Mouse (Mus musculus) testis, adult 2 months (tissue): ENCODE measurements around the gene Alg5. TPM values are rescaled to one million over a fixed set of nuclear protein-coding genes. Genes with fewer than 3 reads are reported as not detected.

Source experiments
- H3K27ac ChIP-seq: fragments of 200-500 bp; 2 replicates; pipeline ENCODE4 v1.5.1; 2012; ENCODE audit warnings: low read depth, low read length; ENCODE audit not compliant: control insufficient read depth, insufficient read depth
- H3K27me3 ChIP-seq: fragments of 200-500 bp; 2 replicates; pipeline ENCODE4 v1.6.1; 2012; ENCODE audit warnings: mild to moderate bottlenecking, low read length, moderate library complexity; ENCODE audit not compliant: control insufficient read depth, insufficient read depth
- H3K36me3 ChIP-seq: fragments of 200-500 bp; 2 replicates; pipeline ENCODE4 v1.6.1; 2012; ENCODE audit warnings: mild to moderate bottlenecking, low read length; ENCODE audit not compliant: control insufficient read depth, insufficient read depth
- H3K4me1 ChIP-seq: fragments of 200-500 bp; 2 replicates; pipeline ENCODE4 v1.6.1; 2012; ENCODE audit warnings: low read length; ENCODE audit not compliant: control insufficient read depth, insufficient read depth
- H3K4me3 ChIP-seq: fragments of 200-500 bp; 2 replicates; pipeline ENCODE4 v1.5.1; 2012; ENCODE audit warnings: low read depth, mild to moderate bottlenecking, low read length, moderate library complexity, mixed read lengths; ENCODE audit not compliant: control insufficient read depth
- CTCF ChIP-seq: fragments of 200-500 bp; IDR thresholded peaks from 2 replicates; pipeline ENCODE4 v1.5.1; 2012; ENCODE audit warnings: low read depth, mild to moderate bottlenecking, inconsistent platforms, low read length, moderate library complexity; ENCODE audit not compliant: control insufficient read depth, insufficient read depth, insufficient replicate concordance
- POLR2A ChIP-seq: fragments of 200-500 bp; IDR thresholded peaks from 2 replicates; pipeline ENCODE4 v1.6.1; 2012; ENCODE audit warnings: low read depth, mild to moderate bottlenecking, inconsistent platforms, low read length, moderate library complexity; ENCODE audit not compliant: control insufficient read depth
- polyA plus RNA-seq: library from polyadenylated mRNA; depleted of rRNA; stranded (reverse); fragments of >200 nt; gene quantifications from 2 replicates; pipeline ENCODE4 v1.2.3, GENCODE M21; 2012

The Alg5 gene
- polyA plus RNA-seq, 1 experiment = 5.7 TPM

DNA sequence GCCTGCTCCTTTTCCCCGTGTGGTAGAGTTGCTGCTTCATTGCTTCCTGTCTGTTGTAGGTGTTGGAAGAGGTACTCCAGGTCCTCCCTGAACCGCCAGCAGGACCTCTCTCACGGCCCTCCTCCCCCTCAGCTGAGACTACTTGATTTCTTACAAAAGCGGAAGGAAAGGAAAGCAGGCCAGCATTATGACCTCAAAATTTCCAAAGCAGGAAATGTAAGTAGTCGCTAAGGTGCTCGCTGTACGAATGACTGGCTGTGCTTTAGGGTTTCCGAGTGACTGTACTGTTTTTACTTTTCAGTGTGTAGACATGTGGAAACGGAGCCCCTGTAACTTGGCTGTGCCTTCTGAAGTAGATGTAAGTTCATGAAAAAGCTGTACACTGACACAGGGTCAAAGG is 26.4 kb upstream of the Alg5 start:
- TF ChIP-seq POLR2A = no peak
- no peak for TF ChIP-seq CTCF
- Histone ChIP-seq H3K27me3 (no peaks in the 10 kb centered on the region), H3K4me1 (no peaks in the 10 kb centered on the region), H3K36me3 (peaks cover 4% of the 10 kb centered on the region), H3K27ac (no peak overlapping the region), H3K4me3 (no peak overlapping the region)

DNA sequence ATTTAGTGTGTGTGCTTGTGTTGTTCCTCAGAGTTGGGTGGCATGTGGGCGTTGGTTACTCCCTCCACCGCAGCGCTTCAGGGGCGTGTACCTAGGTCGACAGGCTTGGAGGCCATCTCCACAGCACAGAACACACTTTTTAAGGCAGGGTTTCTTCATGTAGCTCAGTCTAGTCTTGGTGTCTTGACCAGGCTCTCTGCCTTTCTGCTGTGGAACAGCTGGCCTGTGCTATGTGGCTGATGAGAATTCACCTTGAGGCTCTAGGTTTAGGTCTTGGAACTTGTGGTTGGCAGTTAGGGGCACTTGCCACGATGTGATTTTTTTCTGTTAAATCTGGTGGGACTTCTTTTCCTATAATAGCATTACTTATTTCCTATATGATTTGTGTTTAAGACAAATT is 21.1 kb upstream of the Alg5 start, which contains the start of gene Gm21958:
TSS of gene Gm21958 (minus strand) at position 101 of the 400 bp plus-strand sequence.
- H3K36me3 ChIP-seq = peaks cover 7% of the 10 kb centered on the region
- no peak within 1 kb of the TSS for H3K4me3 ChIP-seq
- H3K27ac ChIP-seq = no peak within 1 kb of the TSS
- H3K4me1 ChIP-seq = no peaks in the 10 kb centered on the region
- H3K27me3 ChIP-seq = no peaks in the 10 kb centered on the region
- TF ChIP-seq POLR2A (no peak), CTCF (no peak)

DNA sequence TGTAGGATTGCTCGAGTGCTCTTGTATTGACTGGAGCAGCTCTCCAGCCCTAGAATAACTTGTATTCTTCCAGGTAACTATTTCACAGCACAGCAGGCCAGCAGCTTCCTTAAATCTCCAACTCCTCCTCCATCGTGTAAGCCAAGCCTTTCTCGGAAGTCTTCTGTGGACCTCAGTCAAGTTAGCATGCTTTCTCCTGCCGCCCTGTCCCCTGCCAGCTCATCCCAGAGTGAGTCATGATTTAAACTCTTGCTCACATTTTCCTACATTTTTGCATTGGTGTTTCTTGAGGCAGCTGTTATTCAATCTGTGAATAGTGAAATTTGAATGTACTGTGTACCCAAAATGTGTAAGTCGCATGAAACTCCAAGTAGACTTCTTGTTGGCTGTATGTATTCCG is 19.9 kb upstream of the Alg5 start:
- Histone ChIP-seq H3K27me3 (no peaks in the 10 kb centered on the region), H3K4me3 (no peak overlapping the region), H3K4me1 (no peaks in the 10 kb centered on the region), H3K27ac (no peak overlapping the region), H3K36me3 (peaks cover 7% of the 10 kb centered on the region)
- TF ChIP-seq CTCF (no peak), POLR2A (no peak)

DNA sequence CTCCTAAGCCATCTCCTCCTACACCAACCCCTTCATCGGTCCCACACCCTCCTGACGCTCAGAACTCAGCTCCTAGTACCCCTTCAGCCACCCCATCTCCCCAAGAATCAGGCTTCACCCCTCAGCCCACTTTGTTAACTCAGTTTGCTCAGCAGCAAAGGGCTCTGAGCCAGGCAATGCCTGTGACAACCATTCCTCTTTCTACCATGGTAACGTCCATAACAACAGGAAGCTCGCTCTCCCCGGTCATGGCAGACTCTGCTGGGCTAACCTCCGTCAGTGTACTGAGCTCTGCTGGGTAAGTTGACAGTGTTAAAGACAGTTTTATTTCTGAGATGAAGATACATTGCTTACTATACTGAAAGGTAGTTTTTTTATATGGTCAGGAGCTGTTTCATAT is 18.0 kb upstream of the Alg5 start:
- no peaks in the 10 kb centered on the region for H3K27me3 ChIP-seq
- no peak for TF ChIP-seq POLR2A
- TF ChIP-seq CTCF = no peak
- peaks cover 9% of the 10 kb centered on the region for H3K36me3 ChIP-seq
- H3K4me3 ChIP-seq = no peak overlapping the region
- no peak overlapping the region for H3K27ac ChIP-seq
- no peaks in the 10 kb centered on the region for H3K4me1 ChIP-seq

DNA sequence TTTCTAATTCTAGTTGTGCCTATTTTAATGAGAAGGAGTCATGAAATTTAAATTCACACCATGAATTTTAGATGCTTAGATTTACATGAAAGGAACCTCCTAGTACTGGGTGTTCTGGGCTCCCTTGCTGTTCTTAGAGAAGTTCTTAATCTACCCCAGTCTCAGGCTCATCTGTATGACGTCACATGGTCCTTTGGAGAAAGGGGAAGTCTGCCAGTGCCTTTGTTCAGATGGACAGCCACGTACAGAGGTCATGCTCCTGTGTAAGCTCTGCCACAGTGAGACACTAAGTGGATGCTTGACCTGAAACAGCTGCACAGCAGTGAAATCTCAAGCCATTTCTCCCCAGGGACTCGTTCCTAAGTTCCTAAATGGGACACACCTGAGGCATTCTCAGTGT is 16.4 kb upstream of the Alg5 start:
- H3K27me3 ChIP-seq = no peaks in the 10 kb centered on the region
- H3K4me3 ChIP-seq = no peak overlapping the region
- H3K36me3 ChIP-seq = peaks cover 7% of the 10 kb centered on the region
- H3K27ac ChIP-seq = no peak overlapping the region
- H3K4me1 ChIP-seq = no peaks in the 10 kb centered on the region
- TF ChIP-seq CTCF (no peak), POLR2A (no peak)

DNA sequence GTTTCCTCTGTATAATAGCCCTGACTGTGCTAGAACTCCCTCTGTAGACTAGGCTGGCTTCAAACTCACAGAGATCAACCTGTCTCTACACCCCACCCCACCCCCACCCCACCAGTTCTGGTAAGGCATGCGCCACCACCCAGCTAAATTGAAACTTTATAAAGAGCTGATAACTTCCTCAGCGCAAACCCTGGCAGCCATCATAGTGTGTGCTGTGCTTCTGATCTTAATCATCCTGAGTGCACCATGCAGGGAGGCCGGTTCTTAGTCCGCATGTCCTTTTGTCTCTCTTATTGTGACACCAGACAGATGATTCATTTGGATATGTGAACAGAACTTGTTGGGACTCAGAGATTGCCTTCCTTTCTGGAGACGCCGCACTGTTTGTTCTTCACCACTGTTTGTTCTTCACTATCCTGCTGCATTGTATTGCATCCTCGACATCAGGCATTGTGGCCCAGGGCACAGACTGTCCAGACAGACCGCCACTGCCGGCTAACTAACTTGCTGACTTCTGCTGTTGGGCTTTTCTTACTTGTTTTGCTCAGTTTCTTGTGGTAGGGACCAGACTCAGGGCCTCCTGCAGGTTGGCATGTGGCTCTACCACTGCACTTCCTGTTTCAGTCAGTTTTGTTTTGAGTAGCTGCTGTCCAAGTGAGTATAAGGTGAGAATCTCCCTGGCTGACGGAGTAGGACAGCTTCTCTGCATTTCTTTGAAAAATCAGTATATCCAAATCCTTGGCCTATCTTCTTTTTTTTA is 11.4 kb upstream of the Alg5 start:
- Histone ChIP-seq H3K36me3 (peaks cover 5% of the 10 kb centered on the region), H3K27me3 (no peaks in the 10 kb centered on the region), H3K4me1 (no peaks in the 10 kb centered on the region), H3K4me3 (no peak overlapping the region), H3K27ac (no peak overlapping the region)
- no peak for TF ChIP-seq CTCF
- no peak for TF ChIP-seq POLR2A

DNA sequence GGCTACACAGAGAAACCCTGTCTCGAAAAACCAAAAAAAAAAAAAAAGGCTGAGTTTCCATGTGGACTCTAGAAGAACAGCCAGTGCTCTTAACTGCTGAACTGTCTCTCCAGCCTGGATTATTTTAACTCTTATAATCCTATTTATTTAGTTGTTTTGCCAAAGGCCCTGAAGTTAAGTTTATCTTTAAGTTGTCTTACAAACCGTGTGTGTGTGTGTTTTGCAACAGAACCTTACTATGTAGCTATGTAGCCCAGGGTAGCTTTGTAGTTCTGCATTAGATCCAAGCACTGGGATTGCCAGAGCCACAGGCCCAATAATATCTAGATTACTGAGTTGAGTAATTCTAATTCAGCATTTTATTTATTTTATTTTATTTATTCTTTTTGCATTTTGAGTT is 10.0 kb upstream of the Alg5 start:
- Histone ChIP-seq H3K4me3 (no peak overlapping the region), H3K27ac (no peak overlapping the region), H3K36me3 (peaks cover 5% of the 10 kb centered on the region), H3K4me1 (no peaks in the 10 kb centered on the region), H3K27me3 (no peaks in the 10 kb centered on the region)
- TF ChIP-seq CTCF (no peak), POLR2A (no peak)

DNA sequence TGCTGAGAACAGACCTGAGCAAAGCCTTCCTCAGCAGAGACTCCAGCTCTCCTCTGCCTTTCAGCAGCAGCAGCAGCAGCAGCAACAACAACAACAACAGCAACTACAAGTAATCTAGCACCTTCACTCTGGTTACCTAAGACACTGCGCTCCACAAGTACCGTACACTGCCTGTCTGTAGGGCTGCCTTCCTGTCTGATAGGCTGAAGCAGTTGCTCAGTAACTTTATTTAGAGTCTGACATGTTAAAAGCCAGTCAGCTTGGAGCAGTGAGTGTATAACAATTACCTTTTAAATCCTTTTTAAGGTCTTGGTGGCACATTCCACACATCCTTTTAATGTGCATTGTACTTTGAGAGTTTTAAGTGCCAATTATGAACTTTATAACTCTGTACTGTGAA is 7.8 kb upstream of the Alg5 start:
- Histone ChIP-seq H3K4me1 (no peaks in the 10 kb centered on the region), H3K4me3 (no peak overlapping the region), H3K36me3 (peaks cover 3% of the 10 kb centered on the region), H3K27me3 (no peaks in the 10 kb centered on the region), H3K27ac (no peak overlapping the region)
- TF ChIP-seq CTCF (no peak), POLR2A (no peak)
